Mouse (Mus musculus): Measurements from ENCODE around the gene Cldnd2. TPM values are rescaled to one million over a fixed set of nuclear protein-coding genes. Genes with fewer than 3 reads are reported as not detected.

Gene Cldnd2
- not detected in 2 replicates for polyA plus RNA-seq (2015; fragmentation: Nextera tagmentation; extraction: Ambion mirVana)

DNA sequence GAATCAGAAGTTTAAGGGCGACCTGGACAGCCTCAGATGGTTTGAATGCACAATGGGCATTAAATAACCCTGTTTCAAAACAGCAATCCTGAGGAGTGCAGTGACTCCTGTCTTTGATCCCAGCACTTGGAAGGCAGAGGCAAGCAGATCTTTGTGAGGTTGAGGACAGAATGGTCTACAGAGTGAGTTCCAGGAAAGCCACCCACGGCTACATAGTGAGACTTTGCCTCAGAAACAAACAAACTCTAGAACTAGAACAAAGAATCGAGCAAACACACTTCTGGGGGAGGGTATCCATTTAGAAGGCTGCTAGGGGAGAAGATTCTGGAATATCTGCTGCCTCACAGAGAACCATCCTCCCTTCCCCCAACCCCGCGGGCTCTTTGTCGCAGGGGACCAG lies at the start of gene Cldnd2:
TSS of gene Cldnd2 (plus strand) at position 301 of the 400 bp plus-strand sequence.

DNA sequence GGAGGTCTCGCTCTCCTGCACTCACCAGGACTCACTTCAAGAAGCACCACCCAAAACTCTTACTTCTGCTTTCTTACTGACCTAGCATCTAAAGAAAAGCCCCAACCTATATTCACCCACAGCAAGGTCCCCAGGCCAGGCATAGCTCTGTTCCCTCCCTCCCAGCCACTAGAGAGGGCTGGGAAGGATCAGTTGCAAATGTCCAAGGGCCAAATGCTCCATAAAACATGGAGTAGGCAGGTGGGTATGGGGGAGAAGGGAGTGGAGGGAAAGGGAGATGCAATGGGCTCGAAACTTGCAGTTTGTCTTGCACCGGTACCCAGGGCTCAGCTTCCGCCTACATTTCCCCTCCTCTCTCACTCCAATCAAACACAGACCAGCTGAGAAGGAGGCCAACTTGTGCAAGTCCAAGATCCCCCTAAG lies 32.4 kb upstream of the Cldnd2 start, which contains the start of gene Siglecg:
TSS of gene Siglecg (plus strand) at position 74 of the 423 bp plus-strand sequence.

DNA sequence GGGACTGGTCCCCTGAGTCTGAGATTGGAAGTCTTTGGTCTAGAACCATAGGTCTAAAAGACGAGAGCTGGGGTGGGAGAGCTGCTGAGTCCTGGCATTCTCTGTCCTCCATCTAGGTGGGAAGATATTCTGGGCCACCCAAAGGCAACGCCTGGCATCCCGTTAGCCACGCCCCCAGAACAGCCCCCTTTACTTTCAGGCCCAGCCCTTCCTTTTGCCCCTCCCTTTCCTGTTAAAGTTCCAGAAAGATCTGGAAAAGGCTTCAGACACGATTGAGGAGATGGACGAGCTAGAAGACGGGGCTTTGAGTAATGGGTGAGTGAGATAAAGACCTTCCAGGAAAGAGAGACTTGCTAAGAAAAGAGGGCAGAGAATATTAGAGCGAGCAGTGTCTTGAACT lies 13.2 kb upstream of the Cldnd2 start, which contains the start of gene Lim2:
TSS of gene Lim2 (plus strand) at position 265 of the 400 bp plus-strand sequence.

DNA sequence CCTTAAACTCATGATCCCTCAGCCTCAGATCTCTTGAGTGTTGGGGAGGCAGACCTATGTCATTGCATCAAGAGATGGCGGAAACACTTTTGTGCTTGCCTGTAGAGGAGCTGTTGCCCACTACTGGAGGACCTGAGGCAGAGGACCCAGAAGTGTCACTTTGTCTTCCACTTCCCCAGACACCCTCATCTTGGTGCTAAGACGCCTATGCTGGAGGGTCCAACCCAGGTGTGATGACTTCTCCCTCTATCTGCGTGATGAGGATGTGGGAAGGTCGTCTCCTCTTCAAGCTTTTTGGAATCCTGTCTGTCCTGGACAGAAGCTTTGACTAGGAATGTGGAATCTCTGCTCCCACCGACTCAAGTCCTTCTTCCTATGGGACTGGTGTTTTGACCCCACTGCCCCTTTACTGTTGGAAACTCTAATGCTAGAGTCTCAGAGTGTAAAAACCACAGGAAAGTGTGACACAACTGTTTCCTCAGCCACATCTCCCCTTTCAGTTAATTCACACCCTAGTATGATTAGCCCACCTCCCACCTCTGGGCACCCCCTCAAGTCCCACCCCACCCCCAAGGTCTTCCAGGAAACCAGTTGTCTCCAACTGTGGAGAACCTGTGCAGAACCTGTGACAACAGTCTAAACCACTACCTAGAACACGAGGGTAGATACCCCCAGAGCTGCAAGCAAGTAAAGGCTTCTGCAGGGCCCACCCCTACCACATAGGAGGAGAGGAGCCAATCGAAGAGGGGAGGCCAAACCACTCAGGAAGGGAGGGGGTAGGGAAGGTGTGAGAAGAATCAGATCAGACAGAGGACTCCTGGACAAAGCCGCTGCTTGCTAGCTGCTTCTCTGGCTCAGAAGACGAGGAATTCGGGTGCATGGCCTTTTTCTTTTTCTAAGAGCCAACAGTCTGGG lies 4.0 kb upstream of the Cldnd2 start, which contains the start of gene Nkg7:
TSS of gene Nkg7 (plus strand) at position 733 of the 915 bp plus-strand sequence.

DNA sequence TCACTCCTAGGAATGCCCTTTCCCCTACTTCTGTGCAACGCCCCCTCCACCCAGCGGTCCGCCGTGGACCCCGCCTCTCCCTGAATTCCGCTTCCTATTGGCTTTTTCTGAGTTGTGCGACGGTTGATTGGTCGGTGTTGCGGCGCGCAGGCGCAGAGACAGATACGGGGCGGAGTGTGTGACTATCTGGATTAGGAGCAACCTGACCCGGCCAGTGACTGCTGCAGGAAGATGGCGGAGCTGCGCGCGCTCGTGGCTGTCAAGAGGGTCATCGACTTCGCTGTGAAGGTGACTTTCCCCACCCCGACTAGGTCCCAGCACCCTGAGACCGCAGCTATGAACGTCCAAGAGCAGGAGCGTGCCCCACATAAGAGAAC lies 3.3 kb downstream of the Cldnd2 start, which contains the start of the genes Etfb and Gm45233:
TSS of gene Etfb (plus strand) at position 167 of the 377 bp plus-strand sequence.
TSS of gene Gm45233 (plus strand) at position 212 of the 377 bp plus-strand sequence.

DNA sequence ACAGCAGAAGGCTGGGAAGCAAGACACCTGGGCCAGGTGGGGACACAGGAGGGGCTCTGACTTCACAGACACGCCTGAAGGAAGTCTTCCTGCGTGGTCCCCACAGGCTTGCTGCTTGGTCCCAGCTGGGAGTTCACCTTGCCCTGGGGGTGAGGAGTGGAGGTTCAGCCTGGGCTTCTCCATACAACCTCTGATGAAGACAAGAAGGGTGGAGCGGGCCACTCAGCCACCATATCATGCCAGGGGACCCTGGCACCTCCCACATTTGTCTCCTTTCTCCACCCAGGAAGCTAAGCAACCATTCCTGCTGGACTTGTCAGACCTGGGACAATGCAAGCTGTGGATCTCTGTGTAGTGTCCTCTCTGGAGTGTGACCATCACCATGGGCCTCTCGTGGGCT lies 22.3 kb downstream of the Cldnd2 start, which contains the start of gene Vsig10l:
TSS of gene Vsig10l (plus strand) at position 301 of the 400 bp plus-strand sequence.

DNA sequence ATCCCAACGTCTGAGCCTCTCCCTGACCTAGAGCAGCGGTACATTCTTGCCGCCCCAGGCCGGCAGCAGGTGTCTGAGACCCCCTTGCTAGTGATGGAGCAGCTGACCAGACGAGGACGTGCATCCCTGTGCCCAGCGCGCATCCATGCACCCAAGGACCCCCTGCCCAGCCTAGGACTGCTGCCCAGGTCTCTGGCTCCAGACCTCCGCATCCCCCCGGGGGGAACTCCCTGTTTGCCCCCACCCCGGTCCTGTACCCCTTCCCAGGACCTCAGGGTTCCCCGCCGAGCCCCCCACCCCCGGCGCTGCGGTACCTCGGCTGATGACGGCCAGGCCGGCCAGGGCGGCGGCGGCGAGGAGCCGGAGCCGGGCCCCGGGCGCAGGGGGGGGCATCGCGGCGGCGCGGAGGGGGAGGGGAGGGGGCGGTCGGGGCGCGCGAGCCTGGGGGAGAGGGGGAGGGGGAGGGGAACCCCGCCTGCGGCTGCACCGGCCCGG lies 49.1 kb downstream of the Cldnd2 start, which contains the start of gene Iglon5:
TSS of gene Iglon5 (minus strand) at position 445 of the 495 bp plus-strand sequence.

Small RNAs within 50 kb of the gene (microRNA-seq; reads per million reads assigned to microRNA genes)
- gene Mir7051 = not detected

Other genes starting within 250 kb of the Cldnd2 start
- gene Zfp715, start 127.5 kb upstream of the Cldnd2 start, polyA plus RNA-seq (2015; fragmentation: Nextera tagmentation; extraction: Ambion mirVana) = 14.1 TPM in 2 replicates
- gene Siglecf, start 89.4 kb upstream of the Cldnd2 start, polyA plus RNA-seq (2015; fragmentation: Nextera tagmentation; extraction: Ambion mirVana) = 0.29 and 0.32 TPM in 2 replicates
- not detected in 2 replicates for gene Siglecg, start 32.6 kb upstream of the Cldnd2 start, polyA plus RNA-seq (2015; fragmentation: Nextera tagmentation; extraction: Ambion mirVana)
- gene Lim2, start 13.1 kb upstream of the Cldnd2 start, polyA plus RNA-seq (2015; fragmentation: Nextera tagmentation; extraction: Ambion mirVana) = not detected in 2 replicates
- not detected in 2 replicates for gene Nkg7, start 3.7 kb upstream of the Cldnd2 start, polyA plus RNA-seq (2015; fragmentation: Nextera tagmentation; extraction: Ambion mirVana)
- 158 and 160 TPM in 2 replicates for gene Etfb, start 3.3 kb downstream of the Cldnd2 start, polyA plus RNA-seq (2015; fragmentation: Nextera tagmentation; extraction: Ambion mirVana)
- 0.35 TPM in 1 of 2 replicates, not detected in the other for gene Gm45233, start 3.3 kb downstream of the Cldnd2 start, polyA plus RNA-seq (2015; fragmentation: Nextera tagmentation; extraction: Ambion mirVana)
- gene Vsig10l, start 22.4 kb downstream of the Cldnd2 start, polyA plus RNA-seq (2015; fragmentation: Nextera tagmentation; extraction: Ambion mirVana) = 22.5 and 30.7 TPM in 2 replicates
- gene Iglon5, start 49.3 kb downstream of the Cldnd2 start, polyA plus RNA-seq (2015; fragmentation: Nextera tagmentation; extraction: Ambion mirVana) = 12.7 and 16.4 TPM in 2 replicates
- gene 4931406B18Rik, start 65.2 kb downstream of the Cldnd2 start, polyA plus RNA-seq (2015; fragmentation: Nextera tagmentation; extraction: Ambion mirVana) = not detected in 2 replicates
- 1.9 and 2.0 TPM in 2 replicates for gene Cd33, start 103.6 kb downstream of the Cldnd2 start, polyA plus RNA-seq (2015; fragmentation: Nextera tagmentation; extraction: Ambion mirVana)
- gene Zfp658, start 121.5 kb downstream of the Cldnd2 start, polyA plus RNA-seq (2015; fragmentation: Nextera tagmentation; extraction: Ambion mirVana) = 3.7 and 3.9 TPM in 2 replicates
- gene Zfp719, start 138.8 kb downstream of the Cldnd2 start, polyA plus RNA-seq (2015; fragmentation: Nextera tagmentation; extraction: Ambion mirVana) = 8.9 and 9.6 TPM in 2 replicates
- 0.34 and 0.43 TPM in 2 replicates for gene Zfp819, start 166.4 kb downstream of the Cldnd2 start, polyA plus RNA-seq (2015; fragmentation: Nextera tagmentation; extraction: Ambion mirVana)
- not detected in 2 replicates for gene Ceacam18, start 193.9 kb downstream of the Cldnd2 start, polyA plus RNA-seq (2015; fragmentation: Nextera tagmentation; extraction: Ambion mirVana)
- gene Siglece, start 219.4 kb downstream of the Cldnd2 start, polyA plus RNA-seq (2015; fragmentation: Nextera tagmentation; extraction: Ambion mirVana) = 0.31 and 0.66 TPM in 2 replicates
- 13.4 and 16.4 TPM in 2 replicates for gene Ctu1, start 231.2 kb downstream of the Cldnd2 start, polyA plus RNA-seq (2015; fragmentation: Nextera tagmentation; extraction: Ambion mirVana)
- gene Klk14, start 249.6 kb downstream of the Cldnd2 start, polyA plus RNA-seq (2015; fragmentation: Nextera tagmentation; extraction: Ambion mirVana) = not detected in 2 replicates

Measured in neural tube, postnatal 0 days (tissue).